Mouse (Mus musculus) cerebellum, adult (tissue): ENCODE measurements around the gene Casp12.
"Not testable (repeated sequence)": the region's sequence is repeated elsewhere in the genome, so short reads cannot be mapped to it uniquely, and the experiment has no call there.

Experiments used
- ATAC-seq: cut with Nextera tagmentation; 2 replicates; pipeline ENCODE4 v1.9.2; 2017; ENCODE audit warnings: mild to moderate bottlenecking, moderate library complexity, mixed read lengths; ENCODE audit not compliant: insufficient number of reproducible peaks, low FRiP score, low TSS enrichment

The Casp12 gene

GRCm38 (mm10) chr9:5345291-5345898 is at the start of gene Casp12:
Gene Casp12, plus strand, starts transcription at chr9:5345430.
- ATAC-seq: no peak

- ATAC-seq: no peak
Observed at GRCm38 (mm10) chr9:5296354-5297237, 48.6 kb upstream of the Casp12 start.

GRCm38 (mm10) chr9:5298329-5299131 is 46.7 kb upstream of the Casp12 start, which contains the start of gene Casp1:
Gene Casp1, plus strand, starts transcription at chr9:5298517.
- ATAC-seq: no peak

GRCm38 (mm10) chr9:5299132-5299381 is 46.2 kb upstream of the Casp12 start:
- ATAC-seq: no peak

GRCm38 (mm10) chr9:5308561-5308960 is 36.7 kb upstream of the Casp12 start, which contains the start of gene Casp4:
Gene Casp4, plus strand, starts transcription at chr9:5308828.
- no peak for ATAC-seq

GRCm38 (mm10) chr9:5310112-5310511 is 35.1 kb upstream of the Casp12 start:
- no peak for ATAC-seq

GRCm38 (mm10) chr9:5311435-5311834 is 33.8 kb upstream of the Casp12 start:
- ATAC-seq: no peak

GRCm38 (mm10) chr9:5328204-5328603 is 17.0 kb upstream of the Casp12 start:
- ATAC-seq: no peak

- no peak for ATAC-seq
Observed at GRCm38 (mm10) chr9:5332441-5332840, 12.8 kb upstream of the Casp12 start.

GRCm38 (mm10) chr9:5333422-5333821 is 11.8 kb upstream of the Casp12 start:
- ATAC-seq: no peak

GRCm38 (mm10) chr9:5343092-5343491 is 2.1 kb upstream of the Casp12 start:
- ATAC-seq: no peak

- no peak for ATAC-seq
Observed at GRCm38 (mm10) chr9:5344090-5344489, 1.1 kb upstream of the Casp12 start.

GRCm38 (mm10) chr9:5347381-5347780 is 2.2 kb downstream of the Casp12 start:
- ATAC-seq: no peak

GRCm38 (mm10) chr9:5353673-5354072 is 8.4 kb downstream of the Casp12 start:
- no peak for ATAC-seq

GRCm38 (mm10) chr9:5356801-5357200 is 11.6 kb downstream of the Casp12 start:
- ATAC-seq: no peak

- no peak for ATAC-seq
Observed at GRCm38 (mm10) chr9:5393561-5393960, 48.3 kb downstream of the Casp12 start.

GRCm38 (mm10) chr9:5395861-5396260 is 50.6 kb downstream of the Casp12 start:
- ATAC-seq: not testable (repeated sequence)

- ATAC-seq: no peak
Observed at GRCm38 (mm10) chr9:5410988-5411568, 65.8 kb downstream of the Casp12 start.

- ATAC-seq: no peak
Observed at GRCm38 (mm10) chr9:5412446-5413111, 67.3 kb downstream of the Casp12 start.

- no peak for ATAC-seq
Observed at GRCm38 (mm10) chr9:5417871-5418270, 72.6 kb downstream of the Casp12 start.
